Mouse (Mus musculus) MEL (cell line): ENCODE measurements around the gene Spem1. TPM values are rescaled to one million over a fixed set of nuclear protein-coding genes. Genes with fewer than 3 reads are reported as not detected.

Experiments used
- DNase-seq: peaks from one replicate; pipeline ENCODE4 v3.0.0; 2011; ENCODE audit warnings: low read depth, low spot score
- H3K27ac ChIP-seq: 2 replicates; pipeline ENCODE4 v1.5.1; 2012; ENCODE audit warnings: low read depth, mild to moderate bottlenecking, control low read depth, low read length, moderate library complexity; ENCODE audit not compliant: control insufficient read depth
- H3K27me3 ChIP-seq, 2 experiments: fragments of 150-350 bp in 1 of 2; sonication (generic) in 1 of 2; 2 replicates each; pipeline ENCODE4 v1.6.1; 2012; ENCODE audit warnings: low read length in 2 of 2, mild to moderate bottlenecking in 2 of 2, improper control_type of control experiment in 1 of 2, moderate library complexity in 1 of 2; ENCODE audit not compliant: insufficient read depth in 2 of 2, control insufficient read depth in 1 of 2
- H3K36me3 ChIP-seq, 2 experiments: 2 replicates each; pipeline ENCODE4 v1.6.1; 2012 to 2014; ENCODE audit warnings: low read length in 2 of 2, improper control_type of control experiment in 1 of 2, inconsistent platforms in 1 of 2, mild to moderate bottlenecking in 1 of 2; ENCODE audit not compliant: insufficient read depth in 2 of 2, control insufficient read depth in 1 of 2
- H3K4me1 ChIP-seq, 2 experiments: fragments of 150-350 bp in 1 of 2; sonication (generic) in 1 of 2; 2 replicates each; pipeline ENCODE4 v1.6.1; 2012; ENCODE audit warnings: low read length in 2 of 2, improper control_type of control experiment in 1 of 2, mild to moderate bottlenecking in 1 of 2; ENCODE audit not compliant: insufficient read depth in 2 of 2, control insufficient read depth in 1 of 2
- H3K4me3 ChIP-seq, 2 experiments: fragments of 150-350 bp in 1 of 2; sonication (generic) in 1 of 2; 2 replicates each; pipeline ENCODE4 v1.5.1; 2012; ENCODE audit warnings: low read depth in 2 of 2, low read length in 2 of 2, mild to moderate bottlenecking in 2 of 2, moderate library complexity in 2 of 2, control low read depth in 1 of 2, improper control_type of control experiment in 1 of 2; ENCODE audit not compliant: control insufficient read depth in 1 of 2, insufficient read depth in 1 of 2
- H3K79me2 ChIP-seq: 2 replicates; pipeline ENCODE4 v1.6.1; 2012; ENCODE audit warnings: mild to moderate bottlenecking, low read length, moderate library complexity; ENCODE audit not compliant: control insufficient read depth, poor library complexity, insufficient read depth
- H3K9ac ChIP-seq: 2 replicates; pipeline ENCODE4 v1.6.1; 2012; ENCODE audit warnings: low read depth, mild to moderate bottlenecking, control low read depth, low read length, moderate library complexity; ENCODE audit not compliant: control insufficient read depth, poor library complexity, severe bottlenecking
- H3K9me3 ChIP-seq: fragments of 150-350 bp; sonication (generic); replicated peaks from 2 replicates; pipeline ENCODE4 v1.6.1; 2012; ENCODE audit warnings: mild to moderate bottlenecking, low read length, improper control_type of control experiment, moderate library complexity; ENCODE audit not compliant: insufficient read depth
- BHLHE40 ChIP-seq: IDR thresholded peaks from 2 replicates; pipeline ENCODE4 v1.6.1; 2012; ENCODE audit warnings: low read depth, mild to moderate bottlenecking, inconsistent platforms, low read length, improper control_type of control experiment, borderline replicate concordance
- CHD1 ChIP-seq: IDR thresholded peaks from 2 replicates; pipeline ENCODE4 v1.6.1; 2012; ENCODE audit warnings: low read depth, mild to moderate bottlenecking, inconsistent platforms, low read length, improper control_type of control experiment
- CTCF ChIP-seq, 3 experiments: IDR thresholded peaks in 2 of 3; conservative IDR thresholded peaks in 1 of 3; 2 replicates each; pipeline ENCODE4 v1.5.1; 2011 to 2012; ENCODE audit warnings: low read length in 3 of 3, low read depth in 2 of 3, mild to moderate bottlenecking in 2 of 3, improper control_type of control experiment in 1 of 3, inconsistent platforms in 1 of 3, mixed read lengths in 1 of 3, moderate library complexity in 1 of 3; ENCODE audit not compliant: control insufficient read depth in 1 of 3, insufficient read depth in 1 of 3, poor library complexity in 1 of 3, severe bottlenecking in 1 of 3
- E2F4 ChIP-seq: IDR thresholded peaks from 2 replicates; pipeline ENCODE4 v1.6.1; 2011; ENCODE audit warnings: low read depth, low read length, improper control_type of control experiment, borderline replicate concordance
- ELF1 ChIP-seq: IDR thresholded peaks from 2 replicates; pipeline ENCODE4 v1.6.1; 2014; ENCODE audit warnings: low read depth, mild to moderate bottlenecking, inconsistent platforms, low read length, improper control_type of control experiment, moderate library complexity
- EP300 ChIP-seq, 2 experiments: IDR thresholded peaks; 2 replicates each; pipeline ENCODE4 v1.6.1; 2011; ENCODE audit warnings: improper control_type of control experiment in 2 of 2, low read length in 2 of 2, low read depth in 1 of 2, mild to moderate bottlenecking in 1 of 2
- ETS1 ChIP-seq: IDR thresholded peaks from 2 replicates; pipeline ENCODE4 v1.6.1; 2012; ENCODE audit warnings: low read depth, mild to moderate bottlenecking, inconsistent platforms, low read length, improper control_type of control experiment, moderate library complexity
- GABPA ChIP-seq: IDR thresholded peaks from 2 replicates; pipeline ENCODE4 v1.6.1; 2012; ENCODE audit warnings: low read depth, mild to moderate bottlenecking, inconsistent platforms, low read length, improper control_type of control experiment, moderate library complexity
- GATA1 ChIP-seq: IDR thresholded peaks from 2 replicates; pipeline ENCODE4 v1.6.1; 2011; ENCODE audit warnings: low read depth, low read length, improper control_type of control experiment
- HCFC1 ChIP-seq: IDR thresholded peaks from 2 replicates; pipeline ENCODE4 v1.6.1; 2012; ENCODE audit warnings: low read depth, mild to moderate bottlenecking, inconsistent platforms, low read length, improper control_type of control experiment, moderate library complexity
- KAT2A ChIP-seq: conservative IDR thresholded peaks from 2 replicates; pipeline ENCODE4 v1.6.1; 2012; ENCODE audit warnings: low read depth, low read length, improper control_type of control experiment, inconsistent platforms
- MAFK ChIP-seq: IDR thresholded peaks from 2 replicates; pipeline ENCODE4 v1.6.1; 2011; ENCODE audit warnings: low read depth, mild to moderate bottlenecking, low read length, improper control_type of control experiment, borderline replicate concordance
- MAX ChIP-seq: IDR thresholded peaks from 2 replicates; pipeline ENCODE4 v1.6.1; 2011; ENCODE audit warnings: low read length, improper control_type of control experiment
- MAZ ChIP-seq: IDR thresholded peaks from 2 replicates; pipeline ENCODE4 v1.6.1; 2012; ENCODE audit warnings: low read depth, mild to moderate bottlenecking, inconsistent platforms, low read length, improper control_type of control experiment
- MXI1 ChIP-seq: IDR thresholded peaks from 2 replicates; pipeline ENCODE4 v1.6.1; 2011; ENCODE audit warnings: mild to moderate bottlenecking, low read depth, low read length, improper control_type of control experiment
- MYC ChIP-seq: IDR thresholded peaks from 2 replicates; pipeline ENCODE4 v1.6.1; 2011; ENCODE audit warnings: low read depth, mild to moderate bottlenecking, low read length, improper control_type of control experiment, moderate library complexity
- NELFE ChIP-seq: IDR thresholded peaks from 2 replicates; pipeline ENCODE4 v1.6.1; 2011; ENCODE audit warnings: low read depth, low read length, improper control_type of control experiment
- POLR2A ChIP-seq, 2 experiments: IDR thresholded peaks; 2 replicates each; pipeline ENCODE4 v1.6.1; 2011 to 2012; ENCODE audit warnings: low read length in 2 of 2, mild to moderate bottlenecking in 2 of 2, control low read depth in 1 of 2, improper control_type of control experiment in 1 of 2, low read depth in 1 of 2, moderate library complexity in 1 of 2; ENCODE audit not compliant: control insufficient read depth in 1 of 2, insufficient read depth in 1 of 2, poor library complexity in 1 of 2
- POLR2AphosphoS2 ChIP-seq: IDR thresholded peaks from 2 replicates; pipeline ENCODE4 v1.6.1; 2011; ENCODE audit warnings: low read length, improper control_type of control experiment
- POLR2AphosphoS5 ChIP-seq: IDR thresholded peaks from 2 replicates; pipeline ENCODE4 v1.6.1; 2012; ENCODE audit warnings: low read depth, borderline replicate concordance, mild to moderate bottlenecking, inconsistent platforms, low read length, moderate library complexity, mixed read lengths
- RAD21 ChIP-seq: IDR thresholded peaks from 2 replicates; pipeline ENCODE4 v1.6.1; 2011; ENCODE audit warnings: mild to moderate bottlenecking, low read depth, low read length, improper control_type of control experiment
- RCOR1 ChIP-seq: IDR thresholded peaks from 2 replicates; pipeline ENCODE4 v1.6.1; 2012; ENCODE audit warnings: low read depth, mild to moderate bottlenecking, inconsistent platforms, low read length, improper control_type of control experiment
- SIN3A ChIP-seq: IDR thresholded peaks from 2 replicates; pipeline ENCODE4 v1.6.1; 2012; ENCODE audit warnings: low read length, improper control_type of control experiment, inconsistent platforms
- SMC3 ChIP-seq: IDR thresholded peaks from 2 replicates; pipeline ENCODE4 v1.6.1; 2011; ENCODE audit warnings: low read depth, low read length, improper control_type of control experiment
- TAL1 ChIP-seq: IDR thresholded peaks from 2 replicates; pipeline ENCODE4 v1.6.1; 2012; ENCODE audit warnings: mild to moderate bottlenecking, inconsistent platforms, low read length, moderate library complexity, mixed read lengths
- TBP ChIP-seq: IDR thresholded peaks from 2 replicates; pipeline ENCODE4 v1.8.0; 2011; ENCODE audit warnings: low read depth, low read length, improper control_type of control experiment
- TCF12 ChIP-seq: IDR thresholded peaks from 2 replicates; pipeline ENCODE4 v1.6.1; 2014; ENCODE audit warnings: low read depth, mild to moderate bottlenecking, inconsistent platforms, low read length, improper control_type of control experiment, moderate library complexity
- USF1 ChIP-seq: IDR thresholded peaks from 2 replicates; pipeline ENCODE4 v1.6.1; 2014; ENCODE audit warnings: low read depth, mild to moderate bottlenecking, inconsistent platforms, low read length, improper control_type of control experiment, moderate library complexity
- USF2 ChIP-seq, 2 experiments: IDR thresholded peaks; 2 replicates each; pipeline ENCODE4 v1.6.1; 2011 to 2012; ENCODE audit warnings: improper control_type of control experiment in 2 of 2, low read length in 2 of 2, borderline replicate concordance in 1 of 2, inconsistent platforms in 1 of 2, low read depth in 1 of 2, mild to moderate bottlenecking in 1 of 2; ENCODE audit not compliant: insufficient read depth in 1 of 2
- ZKSCAN1 ChIP-seq: IDR thresholded peaks from 2 replicates; pipeline ENCODE4 v1.6.1; 2012; ENCODE audit warnings: low read depth, mild to moderate bottlenecking, inconsistent platforms, low read length, improper control_type of control experiment, moderate library complexity
- ZMIZ1 ChIP-seq: IDR thresholded peaks from 2 replicates; pipeline ENCODE4 v1.6.1; 2012; ENCODE audit warnings: low read depth, mild to moderate bottlenecking, inconsistent platforms, low read length, improper control_type of control experiment, moderate library complexity
- ZNF384 ChIP-seq: IDR thresholded peaks from 2 replicates; pipeline ENCODE4 v1.6.1; 2012; ENCODE audit warnings: low read depth, mild to moderate bottlenecking, inconsistent platforms, low read length, improper control_type of control experiment
- polyA plus RNA-seq, 2 experiments: library from polyadenylated mRNA; stranded (reverse) in 1 of 2; unstranded in 1 of 2; fragments of >175 nt in 1 of 2; fragments of >200 nt in 1 of 2; gene quantifications; 2 replicates each; pipeline versions ENCODE4 v1.2.1 to v1.2.4; 2012; ENCODE audit warnings: low replicate concordance in 2 of 2, low read depth in 1 of 2; ENCODE audit not compliant: insufficient read length in 2 of 2, insufficient read depth in 1 of 2, missing spikeins in 1 of 2
- total RNA-seq: library from RNA; depleted of rRNA; stranded (reverse); fragments of 300-350 nt; gene quantifications from 2 replicates; pipeline ENCODE4 v1.2.3, GENCODE M21; 2012

Gene Spem1
- total and polyA plus RNA-seq, 3 experiments: 0.15 to 0.19 TPM; not detected in 1

GRCm38 (mm10) chr11:69853994-69854393 lies 32.0 kb upstream of the Spem1 start:
- peak overlapping the region; percentile 21 to 42 for H3K4me3 ChIP-seq
- H3K27ac ChIP-seq: peak overlapping the region; percentile 75

DNA sequence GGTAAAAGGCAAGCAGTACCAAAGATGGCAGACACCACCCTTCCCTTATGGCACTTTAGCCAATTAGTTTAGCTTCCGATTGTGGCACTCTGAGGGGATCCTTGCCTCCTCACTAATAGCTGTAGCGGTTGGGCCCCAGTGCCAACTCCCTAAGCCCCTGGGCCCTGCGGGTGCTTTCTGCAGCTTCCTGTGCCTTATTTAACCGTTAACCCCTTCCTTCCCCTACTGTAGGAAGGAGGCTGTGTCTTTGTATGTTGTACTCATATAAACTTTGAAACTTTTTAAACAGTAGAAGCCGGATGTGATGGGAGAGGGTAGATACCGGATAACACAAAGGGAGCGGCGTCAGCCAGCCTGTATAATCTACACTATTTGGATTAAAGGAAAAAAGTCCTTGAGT lies 28.8 kb upstream of the Spem1 start:
- Histone ChIP-seq H3K4me3 (no peak overlapping the region), H3K27me3 (no peaks in the 10 kb centered on the region), H3K4me1 (peaks cover 7 to 28% of the 10 kb centered on the region in 2 experiments; a peak in 3 of 4 replicates), H3K27ac (no peak overlapping the region), H3K9ac (no peak overlapping the region)
- DNase-seq: no peak
- TF ChIP-seq MAZ (no peak), RAD21 (no peak), NELFE (no peak), MYC (no peak), BHLHE40 (no peak), ETS1 (no peak), TAL1 (no peak), GABPA (no peak), ZNF384 (no peak), ZMIZ1 (no peak), RCOR1 (no peak), CHD1 (no peak), CTCF (IDR thresholded peaks at IDR 0.05 in 2 of 3, conservative IDR thresholded peaks at IDR 0.05 in 1 of 3; ENCODE audit: control insufficient read depth in 1 of 3, insufficient read depth in 1 of 3, low read depth in 2 of 3, low read length in 3 of 3, poor library complexity in 1 of 3, severe bottlenecking in 1 of 3) (no peak), SIN3A (no peak), E2F4 (no peak), HCFC1 (no peak), USF1 (no peak), TCF12 (no peak)
- TF ChIP-seq, all 39 proteins: peak for 0
- peaks cover 0 to 14% of the 10 kb centered on the region in 2 experiments; a peak in 2 of 4 replicates for H3K36me3 ChIP-seq
- peaks cover 3% of the 10 kb centered on the region; the same call in 1 of the 2 replicates for H3K79me2 ChIP-seq
- no peaks in the 10 kb centered on the region for H3K9me3 ChIP-seq

More at GRCm38 (mm10) chr11:69853994-69854393, 32.0 kb upstream of the Spem1 start:
- TF ChIP-seq ELF1: no peak
- TF ChIP-seq KAT2A: no peak
- peak; percentile 87 for TF ChIP-seq ETS1
- no peak for TF ChIP-seq RAD21
- peak; percentile 82 to 95 for TF ChIP-seq EP300 (IDR thresholded peaks at IDR 0.05; ENCODE audit: low read depth in 1 of 2, low read length in 2 of 2)
- TF ChIP-seq USF2 (IDR thresholded peaks at IDR 0.05; ENCODE audit: borderline replicate concordance in 1 of 2, insufficient read depth in 1 of 2, low read depth in 1 of 2, low read length in 2 of 2): peak; percentile 98 to 99
- TF ChIP-seq BHLHE40: peak; percentile 94
- peak; percentile 83 for TF ChIP-seq MXI1
- peak; percentile 83 for TF ChIP-seq NELFE
- no peak for TF ChIP-seq SMC3
- no peak for TF ChIP-seq ZKSCAN1
- peak; percentile 73 for TF ChIP-seq HCFC1
- no peak for TF ChIP-seq MAFK
- peak; percentile 48 for TF ChIP-seq RCOR1
- no peak for TF ChIP-seq POLR2AphosphoS5
- TF ChIP-seq ZNF384: no peak
- TF ChIP-seq USF1: peak; percentile 100
- TF ChIP-seq POLR2AphosphoS2: peak; percentile 96
- peak; percentile 98 for TF ChIP-seq GATA1
- peak; percentile 79; the same call in 1 of the 2 replicates for TF ChIP-seq TBP
- peak; percentile 100 for TF ChIP-seq MAX
- 0 out of 2 replicates have a peak, but pooled peaks have one; percentile 85 for TF ChIP-seq MYC
- TF ChIP-seq SIN3A: peak; percentile 78
- TF ChIP-seq TCF12: peak; percentile 99
- TF ChIP-seq POLR2A (IDR thresholded peaks at IDR 0.05; ENCODE audit: control insufficient read depth in 1 of 2, insufficient read depth in 1 of 2, low read depth in 1 of 2, low read length in 2 of 2, poor library complexity in 1 of 2): peak; percentile 41 to 86; a peak in 2 of 4 replicates
- TF ChIP-seq TAL1: peak; percentile 98
- no peak for TF ChIP-seq GABPA
- TF ChIP-seq ZMIZ1: peak; percentile 75
- peaks cover 0 to 12% of the 10 kb centered on the region in 2 experiments; a peak in 2 of 4 replicates for H3K36me3 ChIP-seq
- H3K9me3 ChIP-seq: no peaks in the 10 kb centered on the region
- H3K9ac ChIP-seq: peak overlapping the region; percentile 38
- H3K79me2 ChIP-seq: no peaks in the 10 kb centered on the region
- no peaks in the 10 kb centered on the region for H3K27me3 ChIP-seq
- H3K4me1 ChIP-seq: peaks cover 7 to 21% of the 10 kb centered on the region in 2 experiments; a peak in 3 of 4 replicates
- peak; percentile 98 for DNase-seq
